Mouse (Mus musculus) spleen, postnatal 36 days (tissue): Measurements from ENCODE around the gene Utp4.
A peak's percentile ranks its signal among the peaks of the same experiment; 100 is the strongest.
"Not testable (repeated sequence)": the region's sequence is repeated elsewhere in the genome, so short reads cannot be mapped to it uniquely, and the experiment has no call there.

ENCODE experiments used
- DNase-seq, 2 experiments: peaks; one replicate each; pipeline ENCODE4 v3.0.0; 2022; ENCODE audit warnings: low spot score in 2 of 2, mixed read lengths in 1 of 2

The Utp4 gene

DNA sequence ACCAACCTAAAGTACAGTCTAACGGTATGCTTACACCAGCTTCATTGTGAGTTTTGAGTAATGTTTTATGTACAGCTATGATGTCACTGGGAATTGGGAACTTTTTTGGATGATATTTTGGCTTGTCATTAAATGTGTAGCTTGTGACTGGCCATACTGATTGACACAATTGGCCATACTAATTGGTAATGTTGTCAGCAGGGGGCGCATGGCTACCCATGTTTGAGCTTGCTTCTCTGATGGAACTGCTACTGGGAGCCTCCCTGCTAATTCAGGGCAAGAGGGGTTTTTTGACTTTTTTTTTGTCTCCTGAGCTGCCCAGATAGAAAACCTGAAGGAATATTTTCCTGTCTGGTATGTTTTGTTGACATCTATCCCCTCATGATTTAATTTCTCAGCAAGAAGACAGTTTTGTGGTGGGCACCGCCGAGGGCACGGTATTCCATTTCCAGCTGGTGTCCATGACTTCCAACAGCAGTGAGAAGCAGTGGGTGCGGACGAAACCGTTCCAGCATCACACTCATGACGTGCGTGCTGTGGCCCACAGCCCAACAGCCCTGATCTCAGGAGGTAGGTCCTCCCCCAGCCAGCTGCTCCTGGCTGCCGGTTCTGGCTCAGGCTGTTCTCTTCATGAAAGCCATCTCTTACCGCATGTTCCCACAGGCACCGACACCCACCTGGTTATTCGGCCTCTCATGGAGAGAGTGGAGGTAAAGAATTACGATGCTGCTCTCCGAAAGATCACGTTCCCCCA is 12.5 kb downstream of the Utp4 start:
- peak; percentile 39 to 47 for DNase-seq

- no peak for DNase-seq
These were observed 13.2 kb downstream of the Utp4 start for GRCm38 (mm10) chr8:106906635-106907034.

- DNase-seq = no peak
These were observed 14.0 kb downstream of the Utp4 start for GRCm38 (mm10) chr8:106907450-106907849.

GRCm38 (mm10) chr8:106908291-106908690 is 14.9 kb downstream of the Utp4 start:
- no peak for DNase-seq

DNA sequence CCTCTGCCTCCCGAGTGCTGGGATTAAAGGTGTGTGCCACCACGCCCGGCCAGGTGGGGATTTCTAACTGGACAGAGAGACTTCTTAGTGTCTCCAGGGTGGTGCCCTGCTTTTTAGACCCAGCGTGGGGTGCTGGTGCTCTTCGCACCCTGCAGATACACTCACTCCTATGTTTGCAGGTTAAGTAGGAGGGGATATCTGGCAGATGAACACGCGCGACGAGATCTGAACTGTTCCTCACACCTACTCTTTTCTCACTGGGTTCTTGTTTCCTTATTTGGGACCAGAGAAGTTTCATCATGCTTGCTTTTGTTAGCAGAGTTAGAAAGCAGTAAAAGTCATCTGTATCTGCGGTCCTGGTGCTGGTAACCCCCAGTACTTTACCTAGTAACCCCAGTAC is 20.2 kb downstream of the Utp4 start:
- DNase-seq = no peak

GRCm38 (mm10) chr8:106919721-106920394 is 26.4 kb downstream of the Utp4 start:
- DNase-seq = no peak

GRCm38 (mm10) chr8:106920395-106920741 is 26.9 kb downstream of the Utp4 start:
- no peak for DNase-seq

GRCm38 (mm10) chr8:106924057-106924456 is 30.6 kb downstream of the Utp4 start:
- DNase-seq = no peak

DNA sequence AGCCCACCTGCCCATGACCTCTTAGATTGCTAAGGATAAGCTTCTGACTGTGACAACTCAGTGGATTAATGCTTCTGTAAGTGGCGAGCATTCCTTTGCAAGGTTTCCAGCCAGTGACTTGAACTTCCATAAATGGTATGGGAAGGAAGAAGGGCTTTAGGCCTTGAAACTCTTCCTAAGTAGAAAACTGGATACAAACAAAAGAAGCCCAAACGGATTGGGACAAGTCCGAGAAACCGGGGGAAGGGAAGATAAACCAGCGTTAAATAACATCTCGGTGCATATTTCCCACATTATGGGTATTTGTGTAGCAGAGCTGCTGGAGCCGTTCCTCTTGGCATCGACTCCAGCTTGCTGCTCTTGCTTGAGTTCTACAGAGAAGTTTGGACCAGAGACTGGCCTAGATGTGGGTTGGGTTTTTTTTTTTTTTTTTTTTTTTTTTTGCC is 31.5 kb downstream of the Utp4 start:
- DNase-seq = no peak

DNA sequence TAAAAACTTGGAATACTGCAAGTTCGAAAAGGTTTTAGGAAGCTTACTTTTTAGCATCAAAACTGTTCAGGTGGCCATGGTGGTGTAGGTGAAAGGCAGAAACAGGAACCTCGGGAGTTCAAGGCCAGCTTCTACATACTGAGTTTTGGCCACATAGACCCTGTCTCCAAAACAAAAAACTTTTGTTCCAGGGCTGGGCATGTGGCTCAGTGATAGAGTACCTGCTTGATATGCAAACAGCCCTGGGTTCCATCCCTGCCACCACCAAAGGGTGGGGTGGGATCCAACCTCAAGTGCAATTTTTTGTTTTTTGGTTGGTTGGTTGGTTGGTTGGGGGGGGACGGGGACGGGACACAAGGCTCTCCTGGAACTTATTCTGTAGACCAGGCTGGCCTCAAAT is 32.0 kb downstream of the Utp4 start:
- no peak for DNase-seq

- DNase-seq = peak; percentile 11 to 29
These were observed 33.8 kb downstream of the Utp4 start for GRCm38 (mm10) chr8:106927247-106927646.

GRCm38 (mm10) chr8:106928182-106928581 is 34.7 kb downstream of the Utp4 start:
- DNase-seq = not testable (repeated sequence)

GRCm38 (mm10) chr8:106929155-106929913 is 35.9 kb downstream of the Utp4 start:
- DNase-seq = peak in 1 of 2 experiments; percentile 19

DNA sequence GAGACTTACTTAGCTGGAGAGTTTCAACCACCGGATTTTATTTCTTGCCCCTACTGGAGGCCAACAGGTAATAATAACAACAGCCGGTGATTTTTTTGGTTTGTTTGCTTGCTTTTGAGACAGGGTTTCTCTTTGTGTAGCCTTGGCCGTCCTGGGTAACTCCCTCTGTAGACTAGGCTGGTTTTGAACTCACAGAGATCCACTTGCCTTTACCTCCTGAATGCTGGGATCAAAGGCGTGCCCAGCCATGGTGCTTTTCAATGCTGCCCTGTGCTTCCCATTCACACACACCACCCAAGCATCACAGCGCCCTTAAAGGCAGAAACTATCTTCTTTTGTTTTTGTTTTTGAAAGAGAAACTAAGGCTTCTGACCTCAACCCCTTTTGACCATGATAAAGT is 36.5 kb downstream of the Utp4 start:
- DNase-seq = no peak

- no peak for DNase-seq
These were observed 39.1 kb downstream of the Utp4 start for GRCm38 (mm10) chr8:106932376-106933065.

DNA sequence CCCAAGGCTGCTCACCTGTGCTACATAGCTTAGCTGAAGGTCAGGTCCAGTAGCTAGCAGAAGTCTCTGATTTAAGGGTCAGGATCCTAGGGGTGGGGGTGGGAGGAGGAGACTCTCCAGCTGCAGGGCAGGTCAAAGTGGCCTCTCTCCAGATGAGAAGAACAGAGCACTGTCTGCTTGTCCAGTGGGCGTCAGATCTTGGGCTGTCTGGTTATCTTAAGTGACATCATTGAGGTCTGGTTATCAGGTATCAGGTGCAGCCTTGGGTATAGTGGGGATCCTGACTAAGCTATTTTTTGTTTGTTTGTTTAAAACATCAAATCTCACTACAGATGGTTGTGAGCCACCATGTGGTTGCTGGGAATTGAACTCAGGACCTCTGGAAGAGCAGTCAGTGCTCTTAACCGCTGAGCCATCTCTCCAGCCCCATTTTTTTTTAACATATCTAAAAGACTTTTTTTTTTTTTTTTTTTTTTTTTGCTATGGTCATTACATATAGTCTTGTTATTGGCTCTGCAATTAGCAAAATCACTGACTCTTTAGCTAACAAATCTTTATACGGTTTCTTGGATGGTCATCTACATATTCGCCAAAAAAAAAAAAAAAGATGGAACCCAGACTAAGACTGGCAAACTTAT is 40.2 kb downstream of the Utp4 start:
- no peak for DNase-seq

- DNase-seq = no peak
These were observed 41.0 kb downstream of the Utp4 start for GRCm38 (mm10) chr8:106934226-106934977.

DNA sequence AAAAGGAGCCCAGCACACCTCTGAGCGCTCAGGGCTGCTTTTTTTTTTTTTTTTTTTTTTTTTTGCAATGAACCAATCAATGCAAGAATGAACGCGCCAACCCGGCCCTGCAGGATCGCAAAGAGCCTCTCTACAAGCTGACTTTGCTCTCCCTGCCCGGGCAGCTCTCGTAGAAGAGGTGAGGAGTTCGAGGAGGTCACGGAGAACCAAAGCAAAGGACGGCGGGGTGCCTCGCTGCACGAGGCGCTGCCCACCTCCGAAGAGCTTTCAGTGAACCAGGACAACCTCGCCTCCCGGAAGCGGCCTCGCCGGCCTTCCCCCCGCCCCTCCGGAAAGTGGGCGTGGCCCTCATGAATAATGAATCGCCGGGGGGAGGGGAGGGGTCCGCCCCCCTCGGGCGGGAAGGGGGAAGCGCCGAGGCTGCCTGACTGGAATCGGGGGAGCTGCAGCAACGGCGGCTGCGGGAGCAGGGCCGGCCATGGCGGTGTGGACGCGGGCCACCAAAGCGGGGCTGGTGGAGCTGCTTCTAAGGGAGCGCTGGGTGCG is 42.0 kb downstream of the Utp4 start, which contains the start of gene Sntb2:
Sntb2 (plus strand) TSS at position 427 of the 546 bp plus-strand sequence.
- DNase-seq = peak; percentile 87 to 90

DNA sequence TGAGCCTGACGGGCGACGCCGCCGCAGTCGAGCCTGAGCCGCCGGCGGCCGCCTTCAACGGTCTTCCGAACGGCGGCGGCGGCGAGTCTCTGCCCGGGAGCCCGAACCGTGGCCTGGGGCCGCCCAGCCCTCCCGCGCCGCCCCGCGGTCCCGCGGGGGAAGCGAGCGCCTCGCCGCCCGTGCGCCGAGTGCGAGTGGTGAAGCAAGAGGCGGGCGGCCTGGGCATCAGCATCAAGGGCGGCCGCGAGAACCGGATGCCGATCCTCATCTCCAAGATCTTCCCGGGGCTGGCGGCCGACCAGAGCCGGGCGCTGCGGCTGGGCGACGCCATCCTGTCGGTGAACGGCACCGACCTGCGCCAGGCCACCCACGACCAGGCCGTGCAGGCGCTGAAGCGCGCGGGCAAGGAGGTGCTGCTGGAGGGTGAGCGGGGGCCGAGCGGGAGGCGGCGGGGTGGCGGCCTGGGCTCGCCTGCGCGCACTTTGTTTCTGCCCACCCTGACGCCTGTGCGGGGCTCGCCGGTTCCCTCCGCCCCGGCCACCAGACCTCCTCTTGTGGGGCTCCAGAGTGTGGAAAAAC is 42.6 kb downstream of the Utp4 start:
- DNase-seq = peak; percentile 16 to 38

DNA sequence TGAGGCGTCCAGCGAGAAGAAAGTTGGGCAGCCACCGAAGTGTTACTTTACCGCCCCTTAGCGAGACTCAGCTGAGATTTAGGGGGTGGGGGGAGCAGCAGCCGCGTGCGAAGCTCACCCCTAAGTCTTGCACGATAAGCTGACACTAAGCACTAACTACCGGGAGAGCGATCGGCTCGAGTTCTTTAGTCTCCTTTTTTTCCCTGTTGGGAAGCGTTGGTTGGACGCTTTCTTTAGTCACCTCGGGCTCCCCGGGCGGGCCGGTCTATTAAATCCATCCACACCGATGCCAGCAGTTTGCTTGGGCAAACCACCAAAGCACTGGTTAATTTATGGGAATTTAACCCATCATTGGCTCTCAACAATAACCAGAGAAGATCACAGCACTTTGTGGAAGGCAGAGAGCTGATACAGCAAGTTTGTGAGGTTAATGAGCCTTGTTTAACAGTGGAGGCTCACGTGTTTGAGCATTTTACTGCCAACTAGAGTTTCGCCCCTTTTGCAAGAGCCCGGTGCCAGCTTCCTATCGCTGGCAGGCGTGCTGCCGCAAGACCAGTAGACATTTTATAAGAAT is 43.1 kb downstream of the Utp4 start:
- no peak for DNase-seq
